Mouse (Mus musculus) NIH3T3 (cell line): Measurements from ENCODE around the gene Vinac1.

Experiments
- DNase-seq: peaks from one replicate; pipeline ENCODE4 v3.0.0-alpha.2; 2012; ENCODE audit warnings: low read depth

Vinac1 gene

GRCm38 (mm10) chr2:129047811-129048210 lies at the start of gene Vinac1:
TSS of gene Vinac1 (minus strand) at chr2:129048172.
- DNase-seq: no peak

- DNase-seq: no peak
These were observed 46.2 kb upstream of the Vinac1 start for GRCm38 (mm10) chr2:129093926-129094724.

- no peak for DNase-seq
These were observed 44.8 kb upstream of the Vinac1 start for GRCm38 (mm10) chr2:129092810-129093209.

- no peak for DNase-seq
These were observed 42.4 kb upstream of the Vinac1 start for GRCm38 (mm10) chr2:129090370-129090769.

GRCm38 (mm10) chr2:129087520-129087919 lies 39.5 kb upstream of the Vinac1 start:
- DNase-seq: no peak

GRCm38 (mm10) chr2:129084959-129085358 lies 37.0 kb upstream of the Vinac1 start:
- peak; percentile 70 for DNase-seq

- no peak for DNase-seq
These were observed 35.5 kb upstream of the Vinac1 start for GRCm38 (mm10) chr2:129083514-129083913.

GRCm38 (mm10) chr2:129081097-129081496 lies 33.1 kb upstream of the Vinac1 start:
- DNase-seq: no peak

- no peak for DNase-seq
These were observed 31.2 kb upstream of the Vinac1 start for GRCm38 (mm10) chr2:129079194-129079593.

- DNase-seq: peak; percentile 33
These were observed 30.3 kb upstream of the Vinac1 start for GRCm38 (mm10) chr2:129078313-129078712.

GRCm38 (mm10) chr2:129070296-129070695 lies 22.3 kb upstream of the Vinac1 start:
- DNase-seq: no peak

GRCm38 (mm10) chr2:129066326-129066725 lies 18.4 kb upstream of the Vinac1 start:
- peak; percentile 80 for DNase-seq

- DNase-seq: peak; percentile 76
These were observed 17.7 kb upstream of the Vinac1 start, which contains the start of gene Ttl for GRCm38 (mm10) chr2:129065437-129066282. TSS of gene Ttl (plus strand) at chr2:129065942.

GRCm38 (mm10) chr2:129061456-129062059 lies 13.6 kb upstream of the Vinac1 start:
- no peak for DNase-seq

GRCm38 (mm10) chr2:129057920-129058361 lies 10.0 kb upstream of the Vinac1 start:
- no peak for DNase-seq

- no peak for DNase-seq
These were observed 9.3 kb upstream of the Vinac1 start for GRCm38 (mm10) chr2:129057256-129057655.

GRCm38 (mm10) chr2:129056597-129056996 lies 8.6 kb upstream of the Vinac1 start:
- peak; percentile 54 for DNase-seq

- DNase-seq: no peak
These were observed 7.8 kb upstream of the Vinac1 start for GRCm38 (mm10) chr2:129055741-129056140.

GRCm38 (mm10) chr2:129052451-129052983 lies 4.5 kb upstream of the Vinac1 start:
- no peak for DNase-seq

- no peak for DNase-seq
These were observed 1.2 kb downstream of the Vinac1 start for GRCm38 (mm10) chr2:129046846-129047196.

- DNase-seq: peak; percentile 83
These were observed 1.7 kb downstream of the Vinac1 start for GRCm38 (mm10) chr2:129046172-129046845.

GRCm38 (mm10) chr2:129040567-129040966 lies 7.4 kb downstream of the Vinac1 start:
- no peak for DNase-seq
